Mouse (Mus musculus) embryonic fibroblast, embryonic 13.5 days (primary cell): ENCODE data around the gene Tnfrsf9.

Experiments
- CTCF ChIP-seq: IDR thresholded peaks from 2 replicates; pipeline ENCODE4 v1.5.1; 2011; ENCODE audit warnings: mild to moderate bottlenecking, control low read depth, low read length, moderate library complexity, borderline replicate concordance; ENCODE audit not compliant: insufficient read depth
- POLR2A ChIP-seq: IDR thresholded peaks from 2 replicates; pipeline ENCODE4 v1.6.1; 2011; ENCODE audit warnings: low read depth, mild to moderate bottlenecking, control low read depth, low read length, moderate library complexity

- TF ChIP-seq POLR2A (no peak), CTCF (no peak)
These were observed 30.3 kb downstream of the Tnfrsf9 start for GRCm38 (mm10) chr4:150944707-150945106.
